In genomic region chr12:92013244-92013643, GRCm38 (mm10) we compare ENCODE assay signal across 9 mouse cellular contexts.
A peak's percentile ranks its signal among the peaks of the same experiment; 100 is the strongest.
DNase-seq lines count a peak whose midpoint lies in the region; ATAC-seq lines count a peak whose summit lies in the region.
"Had no signal": no experiment of that assay in that cellular context is flagged by ENCODE, and none has a peak within 500 bp of the region (broad histone marks: within the 10 kb centered on the region; RNA-seq: fewer than 3 reads in every experiment).

No protein-coding gene starts in this region.

- H3K9ac ChIP-seq in intestine, embryonic 14.5 days (ENCODE audit: low read length), result no peak overlapping the region
- no peak overlapping the region for H3K9ac ChIP-seq in intestine, embryonic 15.5 days
- H3K9ac ChIP-seq: embryonic facial prominence, embryonic 13.5 days had no signal

- H3K4me1 ChIP-seq in intestine, embryonic 14.5 days (replicated peaks; ENCODE audit: control insufficient read depth, insufficient read depth, low read length), result no peaks in the 10 kb centered on the region
- no peaks in the 10 kb centered on the region for H3K4me1 ChIP-seq in intestine, embryonic 15.5 days (replicated peaks)
- H3K4me1 ChIP-seq: embryonic facial prominence, embryonic 13.5 days had no signal

- no peak for ATAC-seq in intestine, embryonic 14.5 days (replicated peaks; ENCODE audit: low FRiP score, low TSS enrichment, low read depth)
- no peak for ATAC-seq in intestine, embryonic 15.5 days
- ATAC-seq in common myeloid progenitor, adult 5-6 weeks (replicated peaks; ENCODE audit: low read depth, poor library complexity, severe bottlenecking), result 0 out of 2 replicates have a peak, but pooled peaks have one; percentile 72

- no peak overlapping the region for H3K4me3 ChIP-seq in intestine, embryonic 14.5 days (ENCODE audit: low read depth, low read length)
- no peak overlapping the region for H3K4me3 ChIP-seq in intestine, embryonic 15.5 days (replicated peaks)
- H3K4me3 ChIP-seq: embryonic facial prominence, embryonic 13.5 days had no signal

- WGBS in intestine, embryonic 14.5 days, result 8% methylated on average over 8 of the region's 8 CpGs
- WGBS in intestine, embryonic 15.5 days, result 12% methylated on average over 8 of the region's 8 CpGs

- H3K27me3 ChIP-seq in intestine, embryonic 14.5 days (replicated peaks; ENCODE audit: control insufficient read depth, insufficient read depth, low read length), result no peaks in the 10 kb centered on the region
- no peaks in the 10 kb centered on the region for H3K27me3 ChIP-seq in intestine, embryonic 15.5 days (replicated peaks)
- H3K27me3 ChIP-seq in splenic B cell, adult 2 months (ENCODE audit: control insufficient read depth, insufficient read depth, low read length, poor library complexity, severe bottlenecking), result no peaks in the 10 kb centered on the region

- H3K9me3 ChIP-seq in intestine, embryonic 14.5 days (ENCODE audit: control insufficient read depth, low read length), result no peaks in the 10 kb centered on the region
- no peaks in the 10 kb centered on the region for H3K9me3 ChIP-seq in intestine, embryonic 15.5 days
- H3K9me3 ChIP-seq: embryonic facial prominence, embryonic 13.5 days had no signal

- H3K4me2 ChIP-seq in intestine, embryonic 14.5 days (ENCODE audit: low read length), result no peak overlapping the region
- no peak overlapping the region for H3K4me2 ChIP-seq in intestine, embryonic 15.5 days (replicated peaks)
- H3K4me2 ChIP-seq: embryonic facial prominence, embryonic 13.5 days had no signal

- DNase-seq in intestine, embryonic 14.5 days (ENCODE audit: low spot score), result peak; percentile 66
- peak; percentile 53 for DNase-seq in NIH3T3 (ENCODE audit: low read depth)
- DNase-seq in induced T-regulatory cell, adult 2 months (ENCODE audit: low read depth), result peak; percentile 48
- peak; percentile 13 to 14 for DNase-seq in lung, adult 18-20 months
- DNase-seq in splenic B cell, adult 2 months (ENCODE audit: low read depth, low spot score), result peak; percentile 34
- no peak for DNase-seq in urinary bladder, postnatal 4 days (ENCODE audit: low spot score in 2 of 2)

- no peaks in the 10 kb centered on the region for H3K36me3 ChIP-seq in intestine, embryonic 14.5 days (ENCODE audit: control insufficient read depth, insufficient read depth, low read length)
- no peaks in the 10 kb centered on the region for H3K36me3 ChIP-seq in intestine, embryonic 15.5 days
- no peaks in the 10 kb centered on the region for H3K36me3 ChIP-seq in splenic B cell, adult 2 months (ENCODE audit: control insufficient read depth, insufficient read depth, low read length, poor library complexity, severe bottlenecking)
- H3K36me3 ChIP-seq: embryonic facial prominence, embryonic 13.5 days had no signal

- H3K27ac ChIP-seq in intestine, embryonic 14.5 days (ENCODE audit: low read depth), result no peak overlapping the region
- no peak overlapping the region for H3K27ac ChIP-seq in intestine, embryonic 15.5 days
- H3K27ac ChIP-seq: embryonic facial prominence, embryonic 13.5 days had no signal

Comparison
In these comparisons a context has a peak if more than half of its experiments do, and no peak if none do; other contexts are left out.
1. DNase-seq: peak in intestine, embryonic 14.5 days (single experiment), NIH3T3 (single experiment), induced T-regulatory cell, adult 2 months (single experiment), lung, adult 18-20 months (2 of 2) and splenic B cell, adult 2 months (single experiment); none in urinary bladder, postnatal 4 days (0 of 2).